Mouse (Mus musculus): Measurements from ENCODE around the gene Eif1. TPM values are rescaled to one million over a fixed set of nuclear protein-coding genes. Genes with fewer than 3 reads are reported as not detected.
"Not testable (repeated sequence)": the region's sequence is repeated elsewhere in the genome, so short reads cannot be mapped to it uniquely, and the experiment has no call there.

Eif1 gene
- total and polyA plus RNA-seq, 2 experiments from 2014 or later = 76.5 to 1,318 TPM

DNA sequence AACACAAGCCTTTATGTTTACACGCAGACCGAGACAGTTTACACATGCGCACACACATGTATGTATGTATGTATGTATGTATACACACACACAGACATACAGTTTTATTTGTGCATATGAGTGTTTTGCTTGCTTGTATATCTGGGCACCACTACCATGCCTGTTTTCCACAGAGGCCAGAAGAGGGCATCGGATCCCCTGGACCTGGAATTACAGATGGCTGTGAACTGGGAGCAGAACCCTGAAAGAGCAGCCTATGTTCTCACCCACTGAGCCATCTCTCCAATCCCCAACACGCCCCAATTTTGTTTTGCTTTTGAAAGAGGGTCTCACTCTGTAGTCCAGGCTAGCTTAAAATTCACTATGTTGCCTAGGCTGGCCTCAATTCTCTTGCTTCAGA lies 37.7 kb downstream of the Eif1 start:
- peak; percentile 35 for TF ChIP-seq CTCF (IDR thresholded peaks at IDR 0.05; ENCODE audit: low read depth)
- Histone ChIP-seq H3K27me3 (ENCODE audit: insufficient read depth, low read length) (no peaks in the 10 kb centered on the region), H3K27ac (peak overlapping the region; percentile 84; the same call in 1 of the 2 replicates), H3K9ac (replicated peaks; ENCODE audit: low read length) (no peak overlapping the region), H3K4me2 (ENCODE audit: low read depth, low read length) (no peak overlapping the region), H3K36me3 (ENCODE audit: insufficient read depth, low read length) (peaks cover 7% of the 10 kb centered on the region; the same call in 1 of the 2 replicates), H3K4me1 (ENCODE audit: insufficient read depth, low read length) (no peaks in the 10 kb centered on the region), H3K9me3 (ENCODE audit: low read length) (no peaks in the 10 kb centered on the region), H3K4me3 (ENCODE audit: low read length) (no peak overlapping the region)
- no peak for DNase-seq (ENCODE audit: low spot score)
- ATAC-seq = no peak
- WGBS = 53% methylated on average over 5 of the region's 5 CpGs

DNA sequence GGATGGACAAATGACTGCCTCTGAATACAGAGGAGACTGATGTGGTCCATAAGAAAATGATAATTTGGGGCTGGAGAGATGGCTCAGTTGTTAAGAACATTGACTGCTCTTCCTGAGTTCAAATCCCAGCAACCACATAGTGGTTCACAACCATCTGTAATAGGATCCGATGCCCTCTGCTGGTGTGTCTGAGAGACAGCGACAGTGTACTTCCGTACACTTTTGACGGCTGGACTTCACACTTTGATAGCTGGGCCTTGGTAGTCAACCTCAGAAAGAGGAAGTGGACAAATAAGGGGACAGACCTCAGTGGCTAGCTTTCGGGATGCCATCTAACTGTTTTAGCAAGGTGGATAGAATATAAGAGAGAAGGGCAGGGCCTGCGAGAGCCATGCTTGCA lies 40.5 kb downstream of the Eif1 start:
- no peaks in the 10 kb centered on the region for H3K9me3 ChIP-seq (ENCODE audit: low read length)
- H3K36me3 ChIP-seq (ENCODE audit: insufficient read depth, low read length) = no peaks in the 10 kb centered on the region
- WGBS = 81% methylated on average over 6 of the region's 6 CpGs
- TF ChIP-seq CTCF (IDR thresholded peaks at IDR 0.05; ENCODE audit: low read depth) = no peak; the same call in 1 of the 2 replicates
- no peaks in the 10 kb centered on the region for H3K27me3 ChIP-seq (ENCODE audit: insufficient read depth, low read length)
- H3K4me1 ChIP-seq (ENCODE audit: insufficient read depth, low read length) = no peaks in the 10 kb centered on the region
- no peak overlapping the region for H3K4me2 ChIP-seq (ENCODE audit: low read depth, low read length)
- ATAC-seq (no peak), DNase-seq (ENCODE audit: low spot score) (no peak)
- no peak overlapping the region for H3K27ac ChIP-seq
- H3K9ac ChIP-seq (replicated peaks; ENCODE audit: low read length) = no peak overlapping the region
- H3K4me3 ChIP-seq (ENCODE audit: low read length) = no peak overlapping the region

DNA sequence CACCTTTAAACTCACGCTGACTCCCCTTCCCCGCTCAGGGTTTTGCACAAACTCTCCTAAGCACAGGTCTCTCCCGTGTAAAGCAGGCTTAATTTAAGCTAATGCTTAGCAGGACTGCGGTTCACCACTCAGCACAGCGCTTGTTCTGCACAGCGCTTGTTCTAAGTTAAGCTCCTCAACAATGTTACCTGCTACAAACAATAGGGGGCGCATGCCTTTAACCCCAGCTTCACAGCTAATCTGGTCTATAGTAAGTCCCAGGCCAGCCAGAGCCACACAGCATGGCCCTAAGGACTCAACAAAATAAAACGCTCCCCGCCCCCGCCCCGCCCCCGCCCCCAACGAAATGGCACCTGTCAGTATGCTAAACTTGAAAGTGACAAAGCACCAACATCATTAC lies 41.4 kb downstream of the Eif1 start:
- not testable (repeated sequence) for H3K4me3 ChIP-seq (ENCODE audit: low read length); H3K27me3 ChIP-seq (ENCODE audit: insufficient read depth, low read length); H3K4me1 ChIP-seq (ENCODE audit: insufficient read depth, low read length); DNase-seq (ENCODE audit: low spot score); H3K9ac ChIP-seq (replicated peaks; ENCODE audit: low read length); H3K9me3 ChIP-seq (ENCODE audit: low read length); H3K4me2 ChIP-seq (ENCODE audit: low read depth, low read length); H3K27ac ChIP-seq; ATAC-seq; H3K36me3 ChIP-seq (ENCODE audit: insufficient read depth, low read length)
- WGBS = no CpG with 5 or more reads among the region's 13 CpGs

DNA sequence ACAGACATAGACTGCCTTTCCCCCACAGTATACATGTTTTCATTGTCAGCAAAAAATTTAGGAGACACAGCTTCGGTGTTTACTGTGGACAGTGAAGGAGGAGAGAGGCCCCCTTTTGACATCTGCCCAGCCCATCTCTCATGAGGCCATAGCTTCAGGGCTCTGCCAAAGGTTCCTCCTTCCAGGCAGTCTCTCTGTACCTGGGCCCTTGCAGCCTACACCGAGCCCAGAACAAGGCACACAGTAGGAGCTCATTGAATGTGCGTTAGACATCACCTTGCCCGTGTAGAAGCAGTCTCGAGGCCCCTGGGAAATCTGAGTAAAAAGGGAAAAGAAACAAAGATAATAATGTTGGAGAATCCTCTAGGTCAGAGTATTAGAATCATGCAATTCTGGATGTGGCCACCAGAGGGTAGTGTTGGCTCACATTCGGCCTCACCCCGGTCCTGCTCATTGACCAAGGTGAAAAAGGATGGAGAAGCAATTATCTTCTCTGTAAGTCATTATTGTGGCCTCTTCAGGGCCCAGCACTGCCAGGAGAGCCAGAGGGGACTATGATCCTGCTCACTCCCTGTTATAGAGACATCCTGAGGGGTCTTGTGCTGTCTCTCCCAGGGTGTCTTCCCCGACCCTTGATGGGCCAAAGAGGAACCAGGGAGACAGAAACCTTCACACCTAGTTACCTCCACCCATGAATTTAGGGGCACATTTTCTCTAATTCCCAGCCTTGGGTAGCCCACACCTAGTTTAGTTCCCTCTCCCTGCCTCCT lies 42.7 kb downstream of the Eif1 start:
- 16% methylated on average over 8 of the region's 8 CpGs for WGBS
- ATAC-seq = peak; percentile 71
- H3K9ac ChIP-seq (replicated peaks; ENCODE audit: low read length) = no peak overlapping the region; the same call in 1 of the 2 replicates

DNA sequence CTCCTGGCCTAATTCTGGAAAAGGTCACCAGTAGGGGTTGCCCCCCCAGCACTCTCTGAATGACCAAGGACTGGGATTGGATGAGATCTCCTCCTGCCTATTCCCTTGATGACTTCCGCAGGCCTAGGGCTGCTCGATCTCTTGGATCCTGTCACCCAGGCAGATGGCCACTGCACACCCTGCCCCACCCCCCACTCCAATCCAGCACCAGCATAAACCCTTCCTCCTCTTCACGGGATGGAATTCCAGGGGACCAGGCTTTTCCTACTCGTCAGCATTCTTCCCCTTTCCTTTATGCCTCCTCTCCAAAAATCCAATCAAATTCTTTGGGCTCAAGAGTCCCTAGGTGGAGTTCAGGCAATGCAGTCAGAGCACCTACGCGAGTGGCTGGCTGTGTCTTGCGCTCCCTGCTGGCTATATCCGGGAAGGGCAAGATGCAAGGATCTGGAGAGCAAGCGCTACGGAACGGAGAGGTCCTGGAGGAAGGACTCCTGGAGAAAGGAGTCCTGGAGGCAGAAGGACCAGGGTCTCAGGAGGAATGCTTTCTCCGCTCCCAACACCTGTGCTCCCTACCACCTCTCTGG lies 43.4 kb downstream of the Eif1 start:
- no peaks in the 10 kb centered on the region for H3K27me3 ChIP-seq (ENCODE audit: insufficient read depth, low read length)
- ATAC-seq (peak; percentile 50; the same call in 1 of the 2 replicates), DNase-seq (ENCODE audit: low spot score) (peak; percentile 73)
- no peak overlapping the region for H3K4me3 ChIP-seq (ENCODE audit: low read length)
- TF ChIP-seq CTCF (IDR thresholded peaks at IDR 0.05; ENCODE audit: low read depth) = peak; percentile 85
- no peak overlapping the region for H3K4me2 ChIP-seq (ENCODE audit: low read depth, low read length)
- no peak overlapping the region for H3K9ac ChIP-seq (replicated peaks; ENCODE audit: low read length)
- no peaks in the 10 kb centered on the region for H3K36me3 ChIP-seq (ENCODE audit: insufficient read depth, low read length)
- WGBS = 25% methylated on average over 12 of the region's 12 CpGs
- no peaks in the 10 kb centered on the region for H3K4me1 ChIP-seq (ENCODE audit: insufficient read depth, low read length)
- no peak overlapping the region for H3K27ac ChIP-seq
- H3K9me3 ChIP-seq (ENCODE audit: low read length) = no peaks in the 10 kb centered on the region

More for the DNA sequence above, 42.7 kb downstream of the Eif1 start:
- TF ChIP-seq CTCF (IDR thresholded peaks at IDR 0.05; ENCODE audit: low read depth) = peak; percentile 92
- Histone ChIP-seq H3K9me3 (ENCODE audit: low read length) (no peaks in the 10 kb centered on the region), H3K4me3 (ENCODE audit: low read length) (no peak overlapping the region), H3K27ac (no peak overlapping the region; the same call in 1 of the 2 replicates), H3K4me2 (ENCODE audit: low read depth, low read length) (no peak overlapping the region), H3K27me3 (ENCODE audit: insufficient read depth, low read length) (no peaks in the 10 kb centered on the region), H3K4me1 (ENCODE audit: insufficient read depth, low read length) (no peaks in the 10 kb centered on the region), H3K36me3 (ENCODE audit: insufficient read depth, low read length) (no peaks in the 10 kb centered on the region)
- peak; percentile 78 for DNase-seq (ENCODE audit: low spot score)

DNA sequence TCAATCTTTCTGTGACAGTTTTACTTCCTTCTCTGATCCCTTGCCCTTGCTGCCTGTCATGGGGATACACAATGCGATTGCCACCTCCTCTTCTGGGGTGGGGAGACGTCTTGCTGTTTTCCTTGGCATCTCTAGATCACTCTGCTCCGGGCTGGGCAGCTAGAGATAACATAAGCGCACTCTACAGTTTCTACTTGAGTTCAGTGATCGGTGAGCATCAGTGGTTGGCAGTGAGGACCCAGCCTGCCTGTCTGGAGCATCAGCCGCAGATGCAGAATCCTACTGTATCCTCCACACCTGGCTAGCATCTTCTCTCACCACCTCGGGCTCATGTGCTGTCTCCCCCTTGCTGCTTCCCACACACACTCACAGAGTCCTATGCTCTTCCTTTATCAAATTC lies 49.5 kb downstream of the Eif1 start:
- 76% methylated on average over 7 of the region's 7 CpGs for WGBS
- Histone ChIP-seq H3K27ac (no peak overlapping the region), H3K4me2 (ENCODE audit: low read depth, low read length) (no peak overlapping the region), H3K9ac (replicated peaks; ENCODE audit: low read length) (no peak overlapping the region), H3K4me1 (ENCODE audit: insufficient read depth, low read length) (no peaks in the 10 kb centered on the region), H3K27me3 (ENCODE audit: insufficient read depth, low read length) (no peaks in the 10 kb centered on the region), H3K9me3 (ENCODE audit: low read length) (no peaks in the 10 kb centered on the region), H3K4me3 (ENCODE audit: low read length) (no peak overlapping the region), H3K36me3 (ENCODE audit: insufficient read depth, low read length) (peaks cover 27% of the 10 kb centered on the region)
- TF ChIP-seq CTCF (IDR thresholded peaks at IDR 0.05; ENCODE audit: low read depth) = no peak
- DNase-seq (ENCODE audit: low spot score) = no peak
- no peak for ATAC-seq

DNA sequence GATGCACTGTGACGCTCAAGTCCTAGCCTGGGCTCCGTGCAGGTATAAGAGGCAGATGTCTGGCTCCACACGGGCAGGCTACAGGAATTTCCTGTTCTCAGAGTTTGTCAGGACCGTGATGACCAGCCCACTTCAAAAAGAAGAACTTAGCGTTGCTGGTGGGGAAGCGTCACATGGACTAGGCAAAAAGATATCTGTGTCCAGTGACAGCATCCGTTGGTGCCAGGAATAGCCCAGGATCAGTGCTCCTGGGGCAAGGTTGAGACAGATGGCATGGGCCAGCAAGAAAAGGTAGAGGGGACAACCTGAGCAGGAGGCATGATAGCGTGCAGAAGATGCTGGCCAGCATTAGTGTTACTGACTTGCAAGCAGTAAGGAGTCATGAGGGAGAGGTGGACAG lies 50.1 kb downstream of the Eif1 start:
- TF ChIP-seq CTCF (IDR thresholded peaks at IDR 0.05; ENCODE audit: low read depth) = no peak
- Histone ChIP-seq H3K4me2 (ENCODE audit: low read depth, low read length) (no peak overlapping the region), H3K9ac (replicated peaks; ENCODE audit: low read length) (no peak overlapping the region), H3K27me3 (ENCODE audit: insufficient read depth, low read length) (no peaks in the 10 kb centered on the region), H3K36me3 (ENCODE audit: insufficient read depth, low read length) (peaks cover 31% of the 10 kb centered on the region), H3K27ac (no peak overlapping the region), H3K4me3 (ENCODE audit: low read length) (no peak overlapping the region), H3K9me3 (ENCODE audit: low read length) (no peaks in the 10 kb centered on the region), H3K4me1 (ENCODE audit: insufficient read depth, low read length) (no peaks in the 10 kb centered on the region)
- DNase-seq (ENCODE audit: low spot score) = no peak
- 82% methylated on average over 8 of the region's 8 CpGs for WGBS
- no peak for ATAC-seq

Other genes starting within 250 kb of the Eif1 start
- not detected in 2 replicates for gene Krt32, start 231.7 kb upstream of the Eif1 start, total RNA-seq (2014; rRNA removed)
- gene Krt32, start 231.7 kb upstream of the Eif1 start, polyA plus RNA-seq (2015; fragmentation: Nextera tagmentation; extraction: Ambion mirVana) = not detected in 2 replicates
- gene Krt35, start 223.6 kb upstream of the Eif1 start, total RNA-seq (2014; rRNA removed) = 0.78 TPM in 1 of 2 replicates, not detected in the other
- 0.16 TPM in 2 replicates for gene Krt35, start 223.6 kb upstream of the Eif1 start, polyA plus RNA-seq (2015; fragmentation: Nextera tagmentation; extraction: Ambion mirVana)
- not detected in 2 replicates for gene Krt36, start 214.3 kb upstream of the Eif1 start, total RNA-seq (2014; rRNA removed)
- 0.14 TPM in 1 of 2 replicates, not detected in the other for gene Krt36, start 214.3 kb upstream of the Eif1 start, polyA plus RNA-seq (2015; fragmentation: Nextera tagmentation; extraction: Ambion mirVana)
- gene Krt13, start 198.3 kb upstream of the Eif1 start, total RNA-seq (2014; rRNA removed) = not detected in 2 replicates
- gene Krt13, start 198.3 kb upstream of the Eif1 start, polyA plus RNA-seq (2015; fragmentation: Nextera tagmentation; extraction: Ambion mirVana) = 0.13 TPM in 1 of 2 replicates, not detected in the other
- gene Krt15, start 184.0 kb upstream of the Eif1 start, total RNA-seq (2014; rRNA removed) = 0.25 and 0.68 TPM in 2 replicates
- gene Krt15, start 184.0 kb upstream of the Eif1 start, polyA plus RNA-seq (2015; fragmentation: Nextera tagmentation; extraction: Ambion mirVana) = 0.21 and 0.24 TPM in 2 replicates
- gene Krt19, start 171.2 kb upstream of the Eif1 start, total RNA-seq (2014; rRNA removed) = 0.65 and 2.7 TPM in 2 replicates
- 3.8 and 4.9 TPM in 2 replicates for gene Krt19, start 171.2 kb upstream of the Eif1 start, polyA plus RNA-seq (2015; fragmentation: Nextera tagmentation; extraction: Ambion mirVana)
- gene Krt9, start 126.6 kb upstream of the Eif1 start, total RNA-seq (2014; rRNA removed) = 0.05 TPM in 1 of 2 replicates, not detected in the other
- gene Krt9, start 126.6 kb upstream of the Eif1 start, polyA plus RNA-seq (2015; fragmentation: Nextera tagmentation; extraction: Ambion mirVana) = 0.06 and 0.18 TPM in 2 replicates
- 0.86 TPM in 1 of 2 replicates, not detected in the other for gene Krt14, start 112.3 kb upstream of the Eif1 start, total RNA-seq (2014; rRNA removed)
- gene Krt14, start 112.3 kb upstream of the Eif1 start, polyA plus RNA-seq (2015; fragmentation: Nextera tagmentation; extraction: Ambion mirVana) = 0.55 and 0.79 TPM in 2 replicates
- gene Krt16, start 71.0 kb upstream of the Eif1 start, total RNA-seq (2014; rRNA removed) = not detected in 2 replicates
- not detected in 2 replicates for gene Krt16, start 71.0 kb upstream of the Eif1 start, polyA plus RNA-seq (2015; fragmentation: Nextera tagmentation; extraction: Ambion mirVana)
- 0.40 and 1.0 TPM in 2 replicates for gene Krt17, start 58.9 kb upstream of the Eif1 start, total RNA-seq (2014; rRNA removed)
- 1.1 and 1.2 TPM in 2 replicates for gene Krt17, start 58.9 kb upstream of the Eif1 start, polyA plus RNA-seq (2015; fragmentation: Nextera tagmentation; extraction: Ambion mirVana)
- not detected in 2 replicates for gene Krt42, start 50.0 kb upstream of the Eif1 start, total RNA-seq (2014; rRNA removed)
- gene Krt42, start 50.0 kb upstream of the Eif1 start, polyA plus RNA-seq (2015; fragmentation: Nextera tagmentation; extraction: Ambion mirVana) = 0.23 TPM in 1 of 2 replicates, not detected in the other
- gene Gast, start 14.5 kb downstream of the Eif1 start, total RNA-seq (2014; rRNA removed) = not detected in 2 replicates
- 0.45 and 0.73 TPM in 2 replicates for gene Gast, start 14.5 kb downstream of the Eif1 start, polyA plus RNA-seq (2015; fragmentation: Nextera tagmentation; extraction: Ambion mirVana)
- 530 and 555 TPM in 2 replicates for gene Hap1, start 36.2 kb downstream of the Eif1 start, total RNA-seq (2014; rRNA removed)
- gene Hap1, start 36.2 kb downstream of the Eif1 start, polyA plus RNA-seq (2015; fragmentation: Nextera tagmentation; extraction: Ambion mirVana) = 344 and 395 TPM in 2 replicates
- gene Jup, start 77.9 kb downstream of the Eif1 start, total RNA-seq (2014; rRNA removed) = 105 and 119 TPM in 2 replicates
- 42.7 and 49.8 TPM in 2 replicates for gene Jup, start 77.9 kb downstream of the Eif1 start, polyA plus RNA-seq (2015; fragmentation: Nextera tagmentation; extraction: Ambion mirVana)
- gene P3h4, start 95.0 kb downstream of the Eif1 start, total RNA-seq (2014; rRNA removed) = 23.9 and 28.2 TPM in 2 replicates
- gene P3h4, start 95.0 kb downstream of the Eif1 start, polyA plus RNA-seq (2015; fragmentation: Nextera tagmentation; extraction: Ambion mirVana) = 20.7 and 22.0 TPM in 2 replicates
- gene Fkbp10, start 95.8 kb downstream of the Eif1 start, total RNA-seq (2014; rRNA removed) = 34.6 and 41.1 TPM in 2 replicates
- 27.0 and 27.4 TPM in 2 replicates for gene Fkbp10, start 95.8 kb downstream of the Eif1 start, polyA plus RNA-seq (2015; fragmentation: Nextera tagmentation; extraction: Ambion mirVana)
- gene Nt5c3b, start 121.9 kb downstream of the Eif1 start, total RNA-seq (2014; rRNA removed) = 59.2 and 61.7 TPM in 2 replicates
- 106 and 108 TPM in 2 replicates for gene Nt5c3b, start 121.9 kb downstream of the Eif1 start, polyA plus RNA-seq (2015; fragmentation: Nextera tagmentation; extraction: Ambion mirVana)
- gene Klhl10, start 122.0 kb downstream of the Eif1 start, total RNA-seq (2014; rRNA removed) = 0.40 and 0.42 TPM in 2 replicates
- 0.39 and 0.84 TPM in 2 replicates for gene Klhl10, start 122.0 kb downstream of the Eif1 start, polyA plus RNA-seq (2015; fragmentation: Nextera tagmentation; extraction: Ambion mirVana)
- 50.3 and 56.5 TPM in 2 replicates for gene Klhl11, start 152.9 kb downstream of the Eif1 start, total RNA-seq (2014; rRNA removed)
- 10.4 and 10.7 TPM in 2 replicates for gene Klhl11, start 152.9 kb downstream of the Eif1 start, polyA plus RNA-seq (2015; fragmentation: Nextera tagmentation; extraction: Ambion mirVana)
- gene Acly, start 208.1 kb downstream of the Eif1 start, total RNA-seq (2014; rRNA removed) = 229 and 235 TPM in 2 replicates
- 130 and 135 TPM in 2 replicates for gene Acly, start 208.1 kb downstream of the Eif1 start, polyA plus RNA-seq (2015; fragmentation: Nextera tagmentation; extraction: Ambion mirVana)
- 1.5 and 2.4 TPM in 2 replicates for gene Ttc25, start 225.7 kb downstream of the Eif1 start, total RNA-seq (2014; rRNA removed)
- gene Ttc25, start 225.7 kb downstream of the Eif1 start, polyA plus RNA-seq (2015; fragmentation: Nextera tagmentation; extraction: Ambion mirVana) = 1.8 and 2.0 TPM in 2 replicates

Measured in hindbrain, postnatal 0 days (tissue).